Mouse (Mus musculus) intestine, embryonic 16.5 days (tissue): ENCODE data around the gene Pacrg. TPM values are rescaled to one million over a fixed set of nuclear protein-coding genes. Genes with fewer than 3 reads are reported as not detected.

Experiments used
- ATAC-seq: fragments of 200-750 bp; cut with Nextera tagmentation; 2 replicates; pipeline ENCODE4 v1.8.0; 2017; ENCODE audit warnings: moderate TSS enrichment, moderate library complexity
- H3K27ac ChIP-seq: fragments of 300-500 bp; sonication (generic); 2 replicates; pipeline ENCODE4 v1.5.1; 2014; ENCODE audit warnings: mild to moderate bottlenecking, low read length
- H3K27me3 ChIP-seq: fragments of 300-500 bp; sonication (generic); replicated peaks from 2 replicates; pipeline ENCODE4 v1.6.1; 2014; ENCODE audit warnings: low read length, control low read depth, mixed read lengths; ENCODE audit not compliant: control insufficient read depth, insufficient read depth
- H3K36me3 ChIP-seq: fragments of 300-500 bp; sonication (generic); 2 replicates; pipeline ENCODE4 v1.6.1; 2014; ENCODE audit warnings: low read length, control low read depth; ENCODE audit not compliant: control insufficient read depth, insufficient read depth
- H3K4me1 ChIP-seq: fragments of 300-500 bp; sonication (generic); 2 replicates; pipeline ENCODE4 v1.6.1; 2014; ENCODE audit warnings: low read length, control low read depth, mixed read lengths; ENCODE audit not compliant: control insufficient read depth, insufficient read depth
- H3K4me2 ChIP-seq: fragments of 300-500 bp; sonication (generic); 2 replicates; pipeline ENCODE4 v1.6.1; 2014; ENCODE audit warnings: low read depth, low read length, control low read depth
- H3K4me3 ChIP-seq: fragments of 300-500 bp; sonication (generic); 2 replicates; pipeline ENCODE4 v1.5.1; 2014; ENCODE audit warnings: mild to moderate bottlenecking, low read length
- H3K9ac ChIP-seq: fragments of 300-500 bp; sonication (generic); 2 replicates; pipeline ENCODE4 v1.6.1; 2014; ENCODE audit warnings: low read depth, low read length
- H3K9me3 ChIP-seq: fragments of 300-500 bp; sonication (generic); 2 replicates; pipeline ENCODE4 v1.6.1; 2016; ENCODE audit warnings: low read length, control low read depth; ENCODE audit not compliant: control insufficient read depth
- WGBS: fragments of 180-500 bp; shearing (Covaris S2); extraction: QIAGEN DNeasy Blood & Tissue Kit; methylation state at CpG from one replicate; pipeline ENCODE4 v1.1.7; 2014; 5-methylcytosine and 5-hydroxymethylcytosine counted together
- polyA plus RNA-seq: library from polyadenylated mRNA; unstranded; fragments of >200 nt; fragmentation: Nextera tagmentation; extraction: Ambion mirVana; gene quantifications from 2 replicates; pipeline ENCODE4 v1.2.1, GENCODE M21; 2015

Pacrg gene
- polyA plus RNA-seq, 1 experiment from 2014 or later, result 0.66 TPM

DNA sequence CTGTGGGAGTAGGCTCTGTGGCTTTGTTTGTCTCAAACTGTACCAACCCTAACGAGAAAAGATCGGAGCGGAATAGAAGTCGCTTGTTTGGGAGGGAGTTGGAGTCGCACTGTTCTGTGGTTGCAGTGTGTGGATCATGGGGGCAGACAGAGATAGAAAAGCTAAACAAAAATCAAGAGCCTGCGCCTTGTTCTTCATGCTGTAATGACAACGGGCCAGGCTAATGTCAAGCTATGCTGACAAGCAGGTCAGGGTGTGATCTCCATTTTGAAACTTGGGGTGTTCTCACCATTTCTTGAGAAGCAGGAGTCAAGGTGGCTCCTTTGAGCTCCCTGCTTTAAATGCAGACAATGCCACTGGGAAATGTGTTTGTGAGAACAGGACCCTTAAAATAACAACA is 433.8 kb downstream of the Pacrg start:
- H3K4me1 ChIP-seq, result no peaks in the 10 kb centered on the region
- H3K9ac ChIP-seq, result no peak overlapping the region
- no peak overlapping the region for H3K4me2 ChIP-seq
- H3K4me3 ChIP-seq, result no peak overlapping the region
- H3K27ac ChIP-seq, result no peak overlapping the region
- no peak for ATAC-seq
- 53% methylated on average over 7 of the region's 7 CpGs for WGBS
- H3K27me3 ChIP-seq, result no peaks in the 10 kb centered on the region
- no peaks in the 10 kb centered on the region for H3K9me3 ChIP-seq
- no peaks in the 10 kb centered on the region for H3K36me3 ChIP-seq

DNA sequence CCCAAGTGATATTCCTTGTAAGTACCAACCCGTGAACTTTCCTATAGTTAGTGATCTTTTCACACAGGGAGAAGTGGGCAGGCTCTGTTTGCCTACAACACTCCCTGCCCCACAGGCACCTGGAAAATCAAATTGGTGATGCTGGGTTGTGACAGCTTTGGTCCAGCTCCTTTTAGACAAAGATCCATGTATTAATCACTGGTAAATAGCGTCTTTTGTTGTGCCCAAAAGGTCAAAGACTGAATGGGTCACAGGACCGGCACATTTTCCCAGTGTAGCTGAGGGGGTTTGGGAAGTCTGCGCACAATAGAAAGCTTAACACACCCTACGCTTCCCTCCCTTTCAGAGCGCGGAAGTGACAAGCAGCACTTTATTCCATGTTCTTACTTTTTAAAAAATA is 434.2 kb downstream of the Pacrg start:
- WGBS, result 59% methylated on average over 7 of the region's 7 CpGs
- no peaks in the 10 kb centered on the region for H3K27me3 ChIP-seq
- ATAC-seq, result no peak

DNA sequence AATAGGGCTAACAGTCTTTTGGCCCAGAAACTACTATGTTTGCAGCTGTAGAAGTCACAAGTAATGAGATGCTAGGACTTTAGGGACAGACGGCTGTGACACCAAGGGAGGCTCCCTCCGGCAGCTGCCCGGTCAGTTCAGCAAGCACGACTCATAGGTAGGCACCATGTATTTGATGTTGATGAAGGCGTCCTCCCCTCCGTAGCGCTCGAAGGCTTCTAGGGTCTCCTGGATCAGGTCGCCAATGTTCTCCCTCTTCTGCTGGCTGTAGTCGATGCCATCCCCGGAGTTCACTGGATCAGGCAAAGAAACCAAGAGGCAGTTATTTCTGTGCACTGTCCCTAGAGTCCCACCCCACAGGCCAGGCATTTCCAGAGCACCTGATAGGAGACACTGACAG is 436.9 kb downstream of the Pacrg start:
- peaks cover 1% of the 10 kb centered on the region; the same call in 1 of the 2 replicates for H3K4me1 ChIP-seq
- no peak for ATAC-seq
- H3K27me3 ChIP-seq, result no peaks in the 10 kb centered on the region
- no peak overlapping the region for H3K4me3 ChIP-seq
- WGBS, result 88% methylated on average over 11 of the region's 11 CpGs
- no peaks in the 10 kb centered on the region for H3K9me3 ChIP-seq
- H3K27ac ChIP-seq, result no peak overlapping the region
- H3K4me2 ChIP-seq, result no peak overlapping the region
- H3K9ac ChIP-seq, result no peak overlapping the region
- H3K36me3 ChIP-seq, result no peaks in the 10 kb centered on the region

More for the DNA sequence above, 434.2 kb downstream of the Pacrg start:
- no peak overlapping the region for H3K9ac ChIP-seq
- H3K36me3 ChIP-seq, result no peaks in the 10 kb centered on the region
- H3K4me2 ChIP-seq, result no peak overlapping the region
- H3K4me1 ChIP-seq, result no peaks in the 10 kb centered on the region
- no peaks in the 10 kb centered on the region for H3K9me3 ChIP-seq
- H3K27ac ChIP-seq, result no peak overlapping the region
- H3K4me3 ChIP-seq, result no peak overlapping the region

DNA sequence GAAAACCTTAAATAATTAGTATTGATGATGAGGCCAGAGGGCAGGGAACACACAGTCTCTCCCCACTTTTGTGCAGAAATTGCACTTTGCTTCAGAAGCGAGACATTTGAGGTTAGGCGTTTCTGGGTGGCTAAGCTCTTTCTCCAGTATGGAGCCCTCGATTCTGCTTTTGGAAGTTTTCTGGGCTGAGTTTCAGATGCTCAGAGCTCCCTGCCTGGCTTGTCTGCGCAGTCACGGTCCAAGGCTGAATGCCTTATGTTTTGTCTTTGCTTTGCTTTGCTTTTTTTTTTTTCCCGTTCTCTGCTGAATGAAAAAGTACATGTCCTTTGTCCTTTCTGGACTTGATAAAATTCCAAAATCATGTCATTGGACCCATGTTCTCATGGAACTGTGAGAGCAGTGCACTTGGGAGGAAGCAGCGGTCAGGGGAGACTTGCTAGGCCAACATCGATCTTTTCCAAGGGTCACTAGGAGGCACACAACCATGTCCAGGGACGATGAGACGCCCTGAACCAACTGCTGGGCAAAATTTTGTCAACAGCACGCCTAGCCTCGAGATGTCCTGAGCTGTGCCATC is 438.0 kb downstream of the Pacrg start:
- 86% methylated on average over 12 of the region's 12 CpGs for WGBS
- H3K9me3 ChIP-seq, result no peaks in the 10 kb centered on the region
- ATAC-seq, result no peak
- H3K27me3 ChIP-seq, result no peaks in the 10 kb centered on the region
- H3K9ac ChIP-seq, result no peak overlapping the region
- peaks cover 7% of the 10 kb centered on the region; the same call in 1 of the 2 replicates for H3K4me1 ChIP-seq
- H3K4me2 ChIP-seq, result no peak overlapping the region
- H3K36me3 ChIP-seq, result no peaks in the 10 kb centered on the region
- H3K27ac ChIP-seq, result no peak overlapping the region
- H3K4me3 ChIP-seq, result no peak overlapping the region

DNA sequence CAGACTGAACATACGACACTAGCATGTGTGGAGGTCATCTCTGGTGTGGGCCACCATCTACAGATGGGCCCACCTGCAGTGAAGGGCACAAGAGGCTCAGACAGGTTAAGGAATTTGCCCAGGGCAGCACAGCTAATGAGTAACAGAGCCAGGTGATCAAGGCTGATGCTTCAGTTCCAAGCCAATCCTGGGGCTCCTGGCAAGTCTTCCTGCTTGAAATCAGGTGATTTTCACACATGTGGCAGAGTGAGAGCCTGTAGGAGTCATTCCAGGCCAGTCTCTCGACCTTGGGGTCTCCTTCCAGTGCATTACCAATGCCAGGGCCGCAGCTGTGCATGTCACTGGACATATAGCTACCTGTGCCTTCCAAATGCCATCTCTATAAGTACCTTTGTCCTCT is 438.6 kb downstream of the Pacrg start:
- H3K27me3 ChIP-seq, result no peaks in the 10 kb centered on the region
- 82% methylated on average over 3 of the region's 3 CpGs for WGBS

DNA sequence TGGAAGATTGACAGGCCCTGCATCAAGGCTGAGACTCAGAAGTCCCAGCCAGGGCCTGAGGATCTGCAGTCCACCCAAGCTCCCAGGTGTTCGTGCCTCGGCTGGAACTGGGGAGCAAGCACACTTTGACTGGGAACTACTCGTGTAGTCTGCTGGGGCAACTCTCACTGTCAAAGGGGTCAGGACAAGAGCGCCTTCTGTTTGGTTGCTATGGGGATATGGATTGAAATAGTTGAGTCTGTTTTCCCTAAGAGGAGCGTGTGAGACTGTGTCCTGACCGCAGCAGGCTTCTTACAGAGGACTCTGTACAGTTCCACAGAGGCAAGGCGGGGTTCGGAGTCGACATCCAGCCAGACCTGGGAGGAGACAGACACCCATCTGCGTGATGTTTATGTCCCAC is 440.4 kb downstream of the Pacrg start:
- H3K9me3 ChIP-seq, result no peaks in the 10 kb centered on the region
- H3K27ac ChIP-seq, result no peak overlapping the region
- peaks cover 7% of the 10 kb centered on the region; the same call in 1 of the 2 replicates for H3K4me1 ChIP-seq
- H3K4me3 ChIP-seq, result no peak overlapping the region
- no peak overlapping the region for H3K4me2 ChIP-seq
- 64% methylated on average over 10 of the region's 10 CpGs for WGBS
- no peaks in the 10 kb centered on the region for H3K36me3 ChIP-seq
- ATAC-seq, result peak; percentile 22; the same call in 1 of the 2 replicates
- H3K27me3 ChIP-seq, result no peaks in the 10 kb centered on the region
- no peak overlapping the region for H3K9ac ChIP-seq

More for the DNA sequence above, 438.6 kb downstream of the Pacrg start:
- Histone ChIP-seq H3K4me2 (no peak overlapping the region), H3K4me1 (peaks cover 7% of the 10 kb centered on the region; the same call in 1 of the 2 replicates), H3K36me3 (no peaks in the 10 kb centered on the region), H3K9me3 (no peaks in the 10 kb centered on the region), H3K27ac (no peak overlapping the region), H3K4me3 (no peak overlapping the region), H3K9ac (no peak overlapping the region)
- no peak for ATAC-seq

DNA sequence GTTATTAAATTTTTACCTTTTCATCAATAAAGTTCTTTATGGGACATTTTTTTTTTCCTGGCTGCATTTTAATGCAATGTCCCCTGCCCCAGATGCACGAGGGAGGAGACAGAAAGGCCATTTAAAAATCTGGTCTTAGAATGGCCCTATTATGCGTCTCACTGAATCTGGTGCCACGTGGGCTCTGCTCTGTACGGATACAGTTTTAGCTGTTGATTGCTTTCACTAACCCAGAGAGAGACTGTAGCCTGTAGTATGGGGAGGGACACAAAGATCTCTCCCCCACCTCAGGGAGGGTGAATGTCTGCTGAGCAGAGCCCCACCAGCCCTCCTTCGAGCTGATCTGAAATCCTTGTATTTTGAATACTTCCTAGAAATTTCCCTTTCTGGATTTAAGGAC is 441.2 kb downstream of the Pacrg start:
- no peaks in the 10 kb centered on the region for H3K9me3 ChIP-seq
- no peak overlapping the region for H3K4me3 ChIP-seq
- no peak overlapping the region for H3K4me2 ChIP-seq
- H3K27ac ChIP-seq, result no peak overlapping the region
- no peak for ATAC-seq
- no peak overlapping the region for H3K9ac ChIP-seq
- WGBS, result 78% methylated on average over 5 of the region's 5 CpGs
- peaks cover 7% of the 10 kb centered on the region; the same call in 1 of the 2 replicates for H3K4me1 ChIP-seq
- H3K36me3 ChIP-seq, result no peaks in the 10 kb centered on the region
- H3K27me3 ChIP-seq, result no peaks in the 10 kb centered on the region

DNA sequence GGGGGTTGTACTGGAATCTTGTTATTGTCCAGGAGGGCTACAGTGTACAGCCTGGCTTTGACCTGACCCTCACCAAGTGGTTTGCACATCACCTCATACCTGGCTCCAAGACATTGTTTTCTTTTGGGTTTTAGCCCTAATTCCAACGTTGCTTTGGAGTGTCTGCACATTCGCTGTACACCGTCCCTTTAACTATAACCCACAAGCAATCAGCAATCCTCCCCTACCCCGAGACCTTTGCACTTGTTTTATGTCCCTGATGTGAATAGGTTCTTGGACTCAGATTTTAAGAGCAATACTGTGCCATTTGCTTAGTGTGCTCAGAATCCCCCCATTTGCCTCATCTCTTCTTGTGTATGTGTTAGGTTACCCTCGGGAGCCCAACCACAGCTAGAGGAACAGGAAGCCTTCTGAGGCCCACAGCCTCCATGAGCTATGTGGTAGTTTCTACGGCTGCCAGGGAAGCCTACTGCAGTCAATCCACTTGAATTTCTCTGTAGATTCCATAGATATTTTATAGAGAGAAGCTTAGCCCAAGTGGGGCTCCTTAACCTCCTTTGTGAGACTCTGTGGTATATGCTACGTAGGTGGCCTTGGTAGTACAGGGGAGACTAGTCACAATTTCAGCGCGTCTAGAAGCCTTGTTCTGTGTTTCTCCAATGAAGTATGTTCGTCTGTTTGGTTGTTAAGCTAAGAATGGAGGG is 442.0 kb downstream of the Pacrg start:
- no peak overlapping the region for H3K9ac ChIP-seq
- peaks cover 7% of the 10 kb centered on the region; the same call in 1 of the 2 replicates for H3K4me1 ChIP-seq
- no peak overlapping the region for H3K27ac ChIP-seq
- no peaks in the 10 kb centered on the region for H3K36me3 ChIP-seq
- H3K4me3 ChIP-seq, result no peak overlapping the region
- peak; percentile 65 for ATAC-seq
- no peaks in the 10 kb centered on the region for H3K9me3 ChIP-seq
- no peaks in the 10 kb centered on the region for H3K27me3 ChIP-seq
- H3K4me2 ChIP-seq, result no peak overlapping the region
- WGBS, result 55% methylated on average over 10 of the region's 10 CpGs

DNA sequence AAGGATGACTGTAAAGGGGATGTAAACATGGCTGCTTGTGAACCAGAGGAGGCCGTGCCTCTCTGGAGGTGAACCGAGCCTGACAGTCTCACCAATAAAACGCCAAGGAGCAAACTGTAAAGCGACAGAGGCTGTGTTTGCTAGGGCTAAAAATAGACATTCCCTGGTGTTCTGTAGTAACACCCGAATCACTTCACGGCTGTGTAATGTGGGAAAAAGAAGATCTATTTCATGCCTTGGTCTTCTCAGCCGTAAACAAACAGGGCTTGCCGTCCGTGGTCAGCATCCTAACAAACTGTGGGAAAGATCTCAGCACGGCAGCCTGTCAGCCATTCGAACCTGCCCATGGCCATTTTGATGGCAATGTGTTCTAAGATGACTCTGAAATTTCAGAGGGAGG is 442.8 kb downstream of the Pacrg start:
- ATAC-seq, result no peak

More for the DNA sequence above, 442.8 kb downstream of the Pacrg start:
- no peaks in the 10 kb centered on the region for H3K36me3 ChIP-seq
- no peaks in the 10 kb centered on the region for H3K9me3 ChIP-seq
- H3K4me2 ChIP-seq, result no peak overlapping the region
- no peaks in the 10 kb centered on the region for H3K27me3 ChIP-seq
- H3K9ac ChIP-seq, result no peak overlapping the region
- WGBS, result 38% methylated on average over 11 of the region's 11 CpGs
- no peak overlapping the region for H3K27ac ChIP-seq
- H3K4me1 ChIP-seq, result peaks cover 7% of the 10 kb centered on the region; the same call in 1 of the 2 replicates
- H3K4me3 ChIP-seq, result no peak overlapping the region
